Mouse (Mus musculus) cerebellum, adult (tissue): ENCODE results near the gene Plac8.

Experiments
- ATAC-seq: cut with Nextera tagmentation; 2 replicates; pipeline ENCODE4 v1.9.2; 2017; ENCODE audit warnings: mild to moderate bottlenecking, moderate library complexity, mixed read lengths; ENCODE audit not compliant: insufficient number of reproducible peaks, low FRiP score, low TSS enrichment

Plac8 gene

GRCm38 (mm10) chr5:100572069-100572468, at the start of gene Plac8:
Plac8 (minus strand) TSS chr5:100572245.
- ATAC-seq = no peak

DNA sequence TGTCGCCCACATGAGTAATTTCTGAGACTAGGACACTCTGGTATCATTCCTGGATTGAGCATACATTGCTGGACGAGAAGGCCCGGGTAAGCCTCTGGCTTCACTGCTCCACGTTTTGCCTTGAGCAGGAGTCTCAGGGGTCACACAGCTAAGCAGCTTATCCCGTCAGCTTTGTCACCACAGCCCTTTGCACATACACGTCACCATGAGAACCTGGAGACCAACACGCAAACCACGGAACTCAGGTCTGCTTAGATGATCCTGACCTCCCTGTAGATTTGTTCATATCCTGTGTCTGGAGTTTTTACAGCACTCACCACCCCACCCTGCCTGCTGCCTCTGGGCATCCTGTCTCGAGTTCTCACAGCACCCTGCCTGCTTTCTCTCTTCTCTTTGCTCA, 48.9 kb upstream of the Plac8 start:
- no peak for ATAC-seq

GRCm38 (mm10) chr5:100619586-100620275, 47.7 kb upstream of the Plac8 start:
- ATAC-seq = no peak

DNA sequence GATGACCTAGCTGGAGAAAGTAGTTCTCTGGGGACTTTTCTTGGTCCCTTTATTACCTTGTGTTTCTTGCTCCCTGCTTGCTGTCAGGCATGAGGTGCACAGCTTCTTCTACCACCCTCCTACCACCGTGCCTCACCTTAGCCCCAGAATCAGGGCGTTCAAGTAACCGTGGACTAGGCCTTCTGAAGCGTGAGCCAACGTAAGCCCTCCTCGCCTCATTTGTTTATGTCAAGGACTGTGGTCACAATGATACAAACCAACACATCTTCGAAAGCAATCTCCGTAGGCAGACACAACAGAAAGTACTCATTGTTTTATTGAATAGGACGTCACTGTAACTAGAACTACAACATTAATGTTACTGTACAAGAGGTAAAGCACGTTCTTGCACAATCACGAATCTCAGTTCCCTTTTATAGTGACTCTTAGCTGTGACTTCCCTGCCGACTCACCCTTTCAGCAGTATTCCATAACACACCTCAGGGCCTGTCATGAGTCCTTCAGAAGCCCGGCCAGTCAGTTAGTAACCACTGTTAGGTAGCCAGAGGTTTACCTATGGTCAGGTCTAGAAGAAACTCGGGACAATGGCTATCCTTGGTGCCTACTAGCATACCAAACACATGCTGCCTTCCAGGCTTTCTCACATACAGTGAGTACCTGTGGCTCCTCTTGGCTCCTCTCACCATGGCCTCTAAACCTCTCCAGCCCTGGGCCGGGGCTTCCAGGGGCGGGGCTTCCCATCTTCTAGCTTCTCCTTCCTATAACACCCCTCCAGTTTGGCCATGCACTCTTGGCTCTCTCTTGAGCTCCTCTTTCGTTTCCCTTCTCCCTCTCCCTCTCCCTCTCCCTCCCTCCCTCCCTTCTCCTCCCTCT, 42.1 kb upstream of the Plac8 start:
- ATAC-seq = no peak

DNA sequence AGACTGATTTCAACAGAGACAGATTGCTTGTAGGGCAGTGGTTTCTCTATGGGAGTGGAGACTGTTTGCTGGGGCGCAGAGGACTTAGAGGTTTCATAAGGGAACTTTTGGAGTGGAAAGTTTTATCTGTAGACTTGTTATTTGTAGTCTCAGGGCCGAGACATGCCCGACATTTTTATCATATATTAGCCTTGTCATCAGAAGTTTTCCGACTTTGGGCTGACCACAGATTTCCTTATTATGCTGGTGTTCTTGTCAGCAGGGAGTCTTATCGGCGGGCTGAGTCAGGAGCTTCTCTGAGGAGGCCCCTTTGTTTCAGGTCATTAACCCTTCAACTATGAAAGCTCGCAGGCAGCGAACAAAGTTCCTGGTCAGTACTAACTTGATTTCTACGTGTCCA, 35.8 kb upstream of the Plac8 start:
- no peak for ATAC-seq

DNA sequence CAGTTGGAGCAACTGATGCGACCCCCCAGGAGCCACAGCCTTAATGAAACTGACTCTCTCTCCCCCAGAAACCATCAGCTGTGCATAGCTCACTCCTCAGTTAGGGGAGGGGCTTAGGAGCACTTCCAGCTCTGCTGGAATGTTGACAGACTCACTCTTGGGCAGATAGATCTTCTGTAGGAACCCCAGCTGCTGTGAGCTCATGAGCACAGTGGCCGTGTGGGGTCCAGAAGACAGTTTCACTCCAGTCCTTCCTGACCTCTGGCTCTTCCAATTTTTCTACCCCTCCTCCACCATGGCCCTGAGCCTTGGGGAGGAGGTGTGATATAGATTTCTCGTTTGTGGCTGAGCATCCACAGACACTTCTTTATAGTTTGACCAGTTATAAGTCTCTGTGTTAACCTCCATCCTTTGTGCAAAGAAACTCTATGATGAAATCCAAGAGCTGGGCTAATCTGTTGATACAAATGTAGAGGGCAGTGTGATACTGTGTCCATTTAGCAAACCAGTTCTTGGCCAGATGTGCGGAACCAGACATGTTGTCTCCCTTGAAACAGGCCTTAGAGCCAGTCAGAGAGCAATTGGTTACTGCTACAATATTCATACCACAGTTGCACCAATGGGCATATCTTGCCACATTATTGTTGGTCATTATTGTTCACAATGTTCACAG, 35.2 kb upstream of the Plac8 start:
- ATAC-seq = no peak

DNA sequence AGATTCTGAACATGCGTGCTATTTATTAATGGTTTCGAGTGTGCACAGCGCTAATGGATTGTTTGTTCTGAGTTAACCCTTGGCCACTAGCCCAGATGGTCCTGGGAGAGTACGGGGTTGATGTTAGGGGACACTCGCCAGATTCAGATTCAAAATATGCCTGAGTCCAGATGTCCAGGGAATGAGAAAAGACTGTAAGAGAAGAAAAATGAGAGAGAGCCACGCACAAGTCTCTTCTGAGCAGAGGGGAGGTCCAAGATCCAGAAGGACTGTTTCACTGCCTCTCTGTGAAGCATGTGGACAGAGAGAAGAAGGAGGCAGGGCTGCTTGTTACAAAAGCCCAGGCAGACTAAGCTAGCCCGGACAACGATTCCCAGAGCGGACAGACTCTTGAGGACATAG, 33.8 kb upstream of the Plac8 start:
- ATAC-seq = no peak

DNA sequence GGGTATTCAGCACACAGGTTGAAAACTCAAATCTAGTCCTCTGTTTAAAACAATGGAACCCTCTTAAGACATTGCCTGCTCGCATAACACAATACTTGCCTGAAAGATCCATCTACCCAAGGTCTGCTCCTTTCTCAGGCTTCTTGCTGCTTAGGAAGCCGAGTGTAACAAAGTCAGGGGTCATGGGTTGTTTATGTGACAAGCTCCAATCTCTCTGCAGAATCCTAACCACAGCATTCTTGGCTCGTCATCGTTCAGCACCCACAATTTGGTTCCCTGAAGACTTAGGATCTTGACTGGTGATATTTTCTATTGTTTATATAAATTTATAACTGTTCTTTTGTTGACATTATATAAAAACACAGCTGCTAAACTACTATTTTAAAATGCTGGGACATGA, 32.0 kb upstream of the Plac8 start:
- no peak for ATAC-seq

DNA sequence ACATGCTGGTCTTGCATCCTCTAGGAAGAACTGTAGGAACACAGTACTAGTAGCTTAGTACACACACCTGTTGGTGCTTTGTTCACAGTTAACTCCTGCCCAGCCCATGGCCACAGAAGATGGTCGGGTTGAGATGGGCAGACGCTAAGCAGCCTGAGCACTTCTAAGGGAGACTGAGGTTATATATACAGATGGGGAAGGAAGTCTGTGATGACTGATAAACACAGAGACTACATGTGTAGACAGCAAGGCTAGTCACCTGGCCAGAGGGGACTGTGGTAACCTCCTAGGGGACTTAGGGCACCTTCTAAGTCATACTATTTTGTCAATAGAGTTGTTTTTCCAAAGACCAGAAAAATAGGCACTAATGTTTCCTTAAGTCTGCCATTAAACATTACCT, 29.8 kb upstream of the Plac8 start:
- ATAC-seq = no peak

GRCm38 (mm10) chr5:100598961-100599463, 27.0 kb upstream of the Plac8 start:
- ATAC-seq = no peak

DNA sequence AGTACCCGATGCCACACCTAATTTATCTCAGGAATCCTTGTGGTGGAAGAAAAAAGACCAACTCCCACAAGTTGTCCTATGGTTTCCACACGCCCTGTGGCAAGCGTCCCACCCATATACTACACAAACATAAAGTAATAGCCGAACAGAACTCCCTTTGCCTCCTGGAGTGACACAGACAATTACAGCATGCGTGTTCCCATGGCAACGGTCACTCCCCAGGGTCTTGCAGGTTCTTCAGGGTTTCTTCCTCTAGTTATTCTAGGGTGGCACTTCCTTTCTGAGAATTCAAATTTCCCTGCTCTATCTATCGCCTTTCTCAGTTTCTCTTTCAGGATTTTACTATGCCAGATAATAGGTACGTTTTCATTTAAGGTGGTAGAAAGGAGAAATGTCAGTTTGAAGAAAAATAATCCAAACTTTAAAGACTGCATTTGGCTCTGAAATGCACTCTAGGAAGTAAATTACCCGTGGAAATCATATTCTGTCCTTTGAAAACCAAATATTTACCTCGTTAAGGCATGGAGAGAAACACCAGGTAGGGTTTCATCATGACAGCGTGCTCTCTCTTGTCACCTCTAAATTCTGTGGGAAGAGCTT, 25.9 kb upstream of the Plac8 start:
- ATAC-seq = no peak

DNA sequence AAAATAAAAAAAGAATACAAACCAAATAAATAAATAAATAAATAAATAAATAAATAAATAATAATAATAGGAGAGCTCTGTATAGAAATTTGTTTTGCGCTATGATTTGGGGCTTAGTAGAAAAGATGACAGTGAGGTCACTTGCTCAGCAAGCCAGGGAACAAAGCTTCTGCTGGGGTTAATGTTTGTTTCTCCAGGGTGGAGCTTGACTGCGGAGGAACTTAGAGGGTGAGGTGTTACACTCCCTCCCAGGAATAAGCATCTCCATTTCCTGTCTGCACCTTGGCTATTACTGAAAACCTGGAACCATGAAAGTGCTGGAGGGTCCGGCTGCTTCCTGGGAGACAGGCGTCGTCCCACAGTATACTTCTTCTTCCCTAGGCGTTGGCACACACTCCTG, 24.0 kb upstream of the Plac8 start:
- ATAC-seq = no peak

- ATAC-seq = no peak
Measured at GRCm38 (mm10) chr5:100594803-100595467, 22.9 kb upstream of the Plac8 start.

- ATAC-seq = no peak
Measured at GRCm38 (mm10) chr5:100590505-100590904, 18.5 kb upstream of the Plac8 start.

- no peak for ATAC-seq
Measured at GRCm38 (mm10) chr5:100587626-100588025, 15.6 kb upstream of the Plac8 start.

- no peak for ATAC-seq
Measured at GRCm38 (mm10) chr5:100587136-100587535, 15.1 kb upstream of the Plac8 start.

- no peak for ATAC-seq
Measured at GRCm38 (mm10) chr5:100585657-100586056, 13.6 kb upstream of the Plac8 start.

DNA sequence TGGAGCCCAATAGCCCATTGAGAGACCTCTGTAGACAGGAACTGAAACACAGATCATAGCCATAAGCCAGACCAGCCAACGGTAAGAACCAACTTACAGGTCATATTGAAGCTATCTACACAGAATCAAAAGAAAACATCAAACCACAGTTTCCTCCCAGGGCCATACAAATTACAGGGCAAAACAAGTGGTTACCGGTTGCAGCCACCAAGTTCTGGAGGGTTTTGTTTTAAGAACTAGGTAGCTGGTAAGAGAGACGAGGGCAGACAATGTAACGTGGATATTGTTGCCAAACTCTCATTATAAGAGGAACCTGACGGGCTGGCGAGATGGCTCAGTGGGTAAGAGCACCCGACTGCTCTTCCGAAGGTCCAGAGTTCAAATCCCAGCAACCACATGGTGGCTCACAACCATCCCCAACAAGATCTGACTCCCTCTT, 13.2 kb upstream of the Plac8 start:
- no peak for ATAC-seq

DNA sequence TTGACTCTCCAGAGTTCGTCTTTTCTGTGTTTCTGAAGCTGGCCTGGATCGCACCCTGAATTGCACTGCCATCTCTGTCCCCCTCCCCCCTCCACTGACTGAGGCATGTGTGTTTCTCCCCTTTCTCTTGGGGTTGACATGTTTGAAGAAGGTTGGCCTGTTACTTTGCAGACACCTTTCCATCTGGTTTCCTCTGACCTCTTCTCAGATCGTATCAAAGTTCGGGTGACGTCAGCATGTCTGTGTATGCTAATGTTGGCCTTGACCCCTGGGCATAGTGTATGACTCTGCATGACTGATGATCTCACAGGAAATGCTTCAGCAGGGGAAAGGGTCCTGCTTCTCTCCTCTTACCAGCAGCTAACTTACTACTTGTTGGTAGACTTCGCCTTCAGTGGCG, 11.0 kb upstream of the Plac8 start:
- ATAC-seq = no peak

DNA sequence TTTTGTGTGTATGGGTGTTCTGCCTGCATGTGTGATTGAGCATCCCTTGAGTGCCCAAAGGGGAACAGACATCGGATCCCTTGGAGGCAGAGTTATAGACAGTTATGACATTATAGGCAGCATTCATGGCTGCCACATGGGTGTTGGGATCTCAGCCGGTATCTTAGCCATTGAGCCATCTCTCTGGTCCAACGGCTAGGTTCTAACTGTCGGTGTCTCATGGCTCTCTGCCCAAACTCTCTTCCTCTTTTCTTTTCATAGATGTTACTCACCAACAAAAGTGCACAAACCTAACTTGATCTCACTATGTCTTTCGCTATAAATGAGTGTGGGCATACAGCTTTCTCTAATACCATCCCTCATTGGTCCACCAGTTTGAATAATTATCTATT, 10.4 kb upstream of the Plac8 start:
- ATAC-seq = no peak
